Mouse (Mus musculus): ENCODE data around the gene Olfr583.

GRCm38 (mm10) chr7:103051000-103051399, at the start of gene Olfr583:
- TF ChIP-seq POLR2A (IDR thresholded peaks at IDR 0.05; ENCODE audit: low read depth, low read length) (no peak), CTCF (IDR thresholded peaks at IDR 0.05; ENCODE audit: extremely low read depth, insufficient read length, insufficient replicate concordance, low read depth, low read length) (no peak)

Measured in small intestine, adult 2 months (tissue).